Mouse (Mus musculus): ENCODE results near the gene Bloc1s4. TPM values are rescaled to one million over a fixed set of nuclear protein-coding genes. Genes with fewer than 3 reads are reported as not detected.
A peak's percentile ranks its signal among the peaks of the same experiment; 100 is the strongest.

Gene Bloc1s4
- polyA plus RNA-seq, 1 experiment from 2014 or later: 26.1 TPM

DNA sequence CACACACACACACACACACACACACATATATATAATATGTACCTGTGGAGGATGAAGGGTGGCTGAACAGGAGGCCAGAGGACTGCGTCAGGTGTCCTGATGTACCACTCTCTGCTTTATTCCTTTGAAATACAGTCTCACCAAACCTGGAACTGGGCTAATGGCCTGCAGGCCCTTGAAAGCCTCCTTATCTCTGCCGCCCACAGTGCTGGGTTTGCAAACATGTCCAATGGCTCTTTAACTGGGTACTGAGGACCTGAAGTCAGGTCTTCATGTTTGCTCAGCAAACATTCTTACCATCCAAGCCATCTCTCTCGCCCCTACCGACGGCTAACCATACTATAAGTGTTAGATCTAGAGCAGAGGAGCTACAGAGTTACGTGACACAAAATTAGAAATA lies 34.8 kb downstream of the Bloc1s4 start:
- 84% methylated on average over 6 of the region's 6 CpGs for WGBS
- no peak for ATAC-seq (ENCODE audit: low FRiP score)

DNA sequence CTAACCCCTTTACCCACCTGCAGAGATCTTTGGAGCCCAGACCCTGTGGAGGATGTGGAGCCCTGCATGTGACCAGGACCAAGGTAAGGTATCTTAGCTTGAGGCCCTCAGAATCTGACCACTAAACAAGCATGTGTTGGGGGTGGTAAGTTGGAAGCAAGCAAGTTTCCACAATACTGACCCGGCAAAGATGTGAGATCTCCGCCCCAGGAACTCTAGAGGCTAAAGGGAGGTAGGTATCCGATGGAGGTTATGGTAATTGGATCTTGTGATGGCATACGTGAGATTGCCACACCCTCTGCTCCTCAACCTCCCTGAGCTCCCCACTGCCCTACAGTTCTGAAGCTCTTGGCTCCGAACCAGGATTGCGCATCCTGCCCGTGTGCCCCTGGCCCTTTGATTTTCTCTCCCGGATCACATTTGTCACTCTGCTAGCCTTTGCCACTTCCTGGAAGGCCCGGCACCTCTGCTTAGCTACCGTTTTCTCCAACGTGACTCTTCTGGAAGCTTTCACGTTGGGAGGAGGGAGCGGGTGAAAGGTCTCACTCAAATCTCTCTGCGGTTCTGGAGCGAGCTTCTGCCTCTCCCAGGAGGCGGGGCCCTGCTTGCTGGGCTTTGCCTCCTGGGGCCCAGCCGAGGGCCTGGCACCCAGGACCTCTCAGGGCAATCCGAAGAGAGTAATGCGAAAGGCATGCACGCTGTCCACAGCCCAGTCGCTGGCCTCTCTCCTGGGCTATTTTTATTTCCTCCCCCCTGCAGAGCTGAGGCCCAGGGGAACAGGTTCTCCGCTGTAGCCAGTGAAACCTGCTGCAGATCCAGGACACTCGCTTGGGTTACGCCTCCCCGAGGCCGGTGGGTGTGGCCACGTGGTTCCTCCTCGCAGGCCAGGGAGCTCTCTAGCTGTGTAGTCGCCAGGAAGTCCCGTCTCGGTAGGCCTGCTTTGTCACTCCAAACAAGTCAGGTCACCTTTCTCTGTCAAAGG lies 35.6 kb downstream of the Bloc1s4 start:
- H3K4me2 ChIP-seq (replicated peaks): peak overlapping the region; percentile 50
- H3K9me3 ChIP-seq (ENCODE audit: control insufficient read depth, low read length): no peaks in the 10 kb centered on the region
- H3K4me1 ChIP-seq (replicated peaks; ENCODE audit: control insufficient read depth, insufficient read depth, low read length): peaks cover 6% of the 10 kb centered on the region; the same call in 1 of the 2 replicates
- WGBS: 7% methylated on average over 31 of the region's 31 CpGs
- H3K9ac ChIP-seq: peak overlapping the region; percentile 53
- H3K4me3 ChIP-seq (replicated peaks; ENCODE audit: low read length): peak overlapping the region; percentile 18; the same call in 1 of the 2 replicates
- peak; percentile 53; the same call in 1 of the 2 replicates for ATAC-seq (ENCODE audit: low FRiP score)
- no peak overlapping the region for H3K27ac ChIP-seq
- no peak for DNase-seq (ENCODE audit: low spot score)
- no peaks in the 10 kb centered on the region for H3K27me3 ChIP-seq (ENCODE audit: control insufficient read depth, insufficient read depth, low read length)
- H3K36me3 ChIP-seq (replicated peaks; ENCODE audit: control insufficient read depth, insufficient read depth): no peaks in the 10 kb centered on the region

More for the DNA sequence above, 34.8 kb downstream of the Bloc1s4 start:
- Histone ChIP-seq H3K27me3 (ENCODE audit: control insufficient read depth, insufficient read depth, low read length) (no peaks in the 10 kb centered on the region), H3K36me3 (replicated peaks; ENCODE audit: control insufficient read depth, insufficient read depth) (no peaks in the 10 kb centered on the region), H3K4me2 (replicated peaks) (no peak overlapping the region), H3K9ac (no peak overlapping the region), H3K9me3 (ENCODE audit: control insufficient read depth, low read length) (no peaks in the 10 kb centered on the region), H3K27ac (no peak overlapping the region), H3K4me1 (replicated peaks; ENCODE audit: control insufficient read depth, insufficient read depth, low read length) (peaks cover 6% of the 10 kb centered on the region; the same call in 1 of the 2 replicates), H3K4me3 (replicated peaks; ENCODE audit: low read length) (no peak overlapping the region)
- DNase-seq (ENCODE audit: low spot score): no peak

GRCm38 (mm10) chr5:36711863-36712262 lies 36.6 kb downstream of the Bloc1s4 start:
- Histone ChIP-seq H3K36me3 (replicated peaks; ENCODE audit: control insufficient read depth, insufficient read depth) (no peaks in the 10 kb centered on the region), H3K4me3 (replicated peaks; ENCODE audit: low read length) (no peak overlapping the region), H3K9me3 (ENCODE audit: control insufficient read depth, low read length) (no peaks in the 10 kb centered on the region), H3K9ac (no peak overlapping the region), H3K27ac (no peak overlapping the region), H3K27me3 (ENCODE audit: control insufficient read depth, insufficient read depth, low read length) (no peaks in the 10 kb centered on the region), H3K4me2 (replicated peaks) (no peak overlapping the region), H3K4me1 (replicated peaks; ENCODE audit: control insufficient read depth, insufficient read depth, low read length) (peaks cover 6% of the 10 kb centered on the region; the same call in 1 of the 2 replicates)
- 34% methylated on average over 5 of the region's 5 CpGs for WGBS
- no peak for ATAC-seq (ENCODE audit: low FRiP score)
- no peak for DNase-seq (ENCODE audit: low spot score)

- WGBS: 80% methylated on average over 5 of the region's 5 CpGs
- H3K36me3 ChIP-seq (replicated peaks; ENCODE audit: control insufficient read depth, insufficient read depth): no peaks in the 10 kb centered on the region
- no peak for DNase-seq (ENCODE audit: low spot score)
These were observed 42.7 kb downstream of the Bloc1s4 start for GRCm38 (mm10) chr5:36705792-36706191.

DNA sequence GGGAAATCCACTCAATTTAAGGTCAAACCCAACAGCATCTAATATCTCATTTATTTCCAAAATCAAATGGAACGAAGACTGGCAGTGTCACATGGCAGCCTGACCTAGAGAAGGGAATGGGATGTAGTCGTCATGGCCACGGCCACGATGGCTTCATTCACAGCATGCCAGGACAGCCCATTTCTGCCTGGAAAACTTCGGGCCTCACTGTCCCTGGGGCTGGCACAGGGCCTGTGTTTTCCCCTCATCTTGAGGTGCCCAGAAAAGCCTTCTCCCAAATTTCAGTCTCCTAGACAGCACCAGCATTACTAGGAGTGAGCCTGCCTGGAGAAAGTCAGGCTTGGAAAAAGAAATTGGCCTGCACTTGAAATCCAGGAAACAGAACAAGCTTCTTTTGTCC lies 43.1 kb downstream of the Bloc1s4 start:
- no peak overlapping the region for H3K9ac ChIP-seq

More at GRCm38 (mm10) chr5:36705792-36706191, 42.7 kb downstream of the Bloc1s4 start:
- Histone ChIP-seq H3K9me3 (ENCODE audit: control insufficient read depth, low read length) (no peaks in the 10 kb centered on the region), H3K27me3 (ENCODE audit: control insufficient read depth, insufficient read depth, low read length) (no peaks in the 10 kb centered on the region), H3K4me2 (replicated peaks) (no peak overlapping the region), H3K27ac (no peak overlapping the region), H3K4me3 (replicated peaks; ENCODE audit: low read length) (no peak overlapping the region), H3K9ac (no peak overlapping the region), H3K4me1 (replicated peaks; ENCODE audit: control insufficient read depth, insufficient read depth, low read length) (no peaks in the 10 kb centered on the region)
- no peak for ATAC-seq (ENCODE audit: low FRiP score)

DNA sequence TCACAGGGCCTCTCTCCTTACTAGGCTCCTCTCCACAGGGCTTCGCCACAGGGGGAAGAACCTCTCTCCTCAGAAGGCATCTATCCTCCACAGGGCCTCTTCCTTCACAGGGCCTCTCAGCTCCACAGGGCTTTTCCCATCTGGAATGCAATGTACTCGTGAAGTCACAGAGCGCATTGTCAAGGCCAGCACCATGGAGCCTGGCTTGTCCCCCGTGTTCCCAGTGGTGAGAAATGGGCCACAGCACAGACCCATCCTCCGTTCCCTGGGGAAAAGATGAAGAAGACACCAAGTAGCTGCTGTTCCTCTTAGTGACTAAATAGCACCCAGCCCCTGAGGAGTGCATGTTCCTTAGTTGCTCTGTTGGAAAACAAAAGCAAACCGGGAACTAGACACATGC lies 43.8 kb downstream of the Bloc1s4 start:
- H3K4me1 ChIP-seq (replicated peaks; ENCODE audit: control insufficient read depth, insufficient read depth, low read length): no peaks in the 10 kb centered on the region
- H3K36me3 ChIP-seq (replicated peaks; ENCODE audit: control insufficient read depth, insufficient read depth): no peaks in the 10 kb centered on the region
- WGBS: 83% methylated on average over 6 of the region's 6 CpGs
- ATAC-seq (ENCODE audit: low FRiP score) (no peak), DNase-seq (ENCODE audit: low spot score) (no peak)
- no peaks in the 10 kb centered on the region for H3K9me3 ChIP-seq (ENCODE audit: control insufficient read depth, low read length)
- H3K27ac ChIP-seq: no peak overlapping the region
- H3K9ac ChIP-seq: no peak overlapping the region
- H3K4me3 ChIP-seq (replicated peaks; ENCODE audit: low read length): no peak overlapping the region
- H3K4me2 ChIP-seq (replicated peaks): no peak overlapping the region
- no peaks in the 10 kb centered on the region for H3K27me3 ChIP-seq (ENCODE audit: control insufficient read depth, insufficient read depth, low read length)

More for the DNA sequence above, 43.1 kb downstream of the Bloc1s4 start:
- H3K27ac ChIP-seq: no peak overlapping the region
- WGBS: 85% methylated on average over 5 of the region's 5 CpGs
- DNase-seq (ENCODE audit: low spot score): no peak
- no peaks in the 10 kb centered on the region for H3K4me1 ChIP-seq (replicated peaks; ENCODE audit: control insufficient read depth, insufficient read depth, low read length)
- no peaks in the 10 kb centered on the region for H3K27me3 ChIP-seq (ENCODE audit: control insufficient read depth, insufficient read depth, low read length)
- no peak overlapping the region for H3K4me2 ChIP-seq (replicated peaks)
- H3K36me3 ChIP-seq (replicated peaks; ENCODE audit: control insufficient read depth, insufficient read depth): no peaks in the 10 kb centered on the region
- no peak overlapping the region for H3K4me3 ChIP-seq (replicated peaks; ENCODE audit: low read length)
- no peaks in the 10 kb centered on the region for H3K9me3 ChIP-seq (ENCODE audit: control insufficient read depth, low read length)
- ATAC-seq (ENCODE audit: low FRiP score): no peak

GRCm38 (mm10) chr5:36700939-36701620 lies 47.4 kb downstream of the Bloc1s4 start:
- Histone ChIP-seq H3K9me3 (ENCODE audit: control insufficient read depth, low read length) (no peaks in the 10 kb centered on the region), H3K27me3 (ENCODE audit: control insufficient read depth, insufficient read depth, low read length) (no peaks in the 10 kb centered on the region), H3K36me3 (replicated peaks; ENCODE audit: control insufficient read depth, insufficient read depth) (no peaks in the 10 kb centered on the region), H3K4me3 (replicated peaks; ENCODE audit: low read length) (no peak overlapping the region), H3K4me2 (replicated peaks) (no peak overlapping the region), H3K4me1 (replicated peaks; ENCODE audit: control insufficient read depth, insufficient read depth, low read length) (no peaks in the 10 kb centered on the region), H3K27ac (no peak overlapping the region), H3K9ac (no peak overlapping the region)
- ATAC-seq (ENCODE audit: low FRiP score) (no peak), DNase-seq (ENCODE audit: low spot score) (no peak)
- WGBS: 81% methylated on average over 6 of the region's 6 CpGs

DNA sequence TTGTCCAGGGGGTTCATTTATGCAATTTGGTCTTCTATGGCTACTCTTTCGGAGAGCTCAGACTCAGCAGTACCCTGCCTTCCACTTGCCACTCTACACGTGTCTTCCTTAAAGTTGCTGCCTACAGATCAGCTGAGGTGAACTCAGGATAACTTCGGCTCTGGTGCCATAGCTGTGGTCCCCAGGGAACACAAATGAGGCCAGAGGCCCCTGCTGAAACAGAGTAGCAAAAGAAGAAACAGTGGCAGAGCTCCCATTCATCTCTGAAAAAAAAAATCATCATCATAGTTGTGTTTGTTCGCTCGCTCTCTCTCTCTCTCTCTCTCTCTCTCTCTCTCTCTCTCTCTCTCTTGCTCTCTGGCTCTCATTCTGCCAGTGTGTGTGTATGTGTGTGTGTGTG lies 49.8 kb downstream of the Bloc1s4 start:
- no peaks in the 10 kb centered on the region for H3K36me3 ChIP-seq (replicated peaks; ENCODE audit: control insufficient read depth, insufficient read depth)
- H3K9ac ChIP-seq: no peak overlapping the region
- no peaks in the 10 kb centered on the region for H3K9me3 ChIP-seq (ENCODE audit: control insufficient read depth, low read length)
- 71% methylated on average over 5 of the region's 5 CpGs for WGBS
- ATAC-seq (ENCODE audit: low FRiP score) (no peak), DNase-seq (ENCODE audit: low spot score) (no peak)
- H3K27me3 ChIP-seq (ENCODE audit: control insufficient read depth, insufficient read depth, low read length): no peaks in the 10 kb centered on the region
- H3K27ac ChIP-seq: no peak overlapping the region
- H3K4me1 ChIP-seq (replicated peaks; ENCODE audit: control insufficient read depth, insufficient read depth, low read length): peaks cover 8% of the 10 kb centered on the region
- H3K4me3 ChIP-seq (replicated peaks; ENCODE audit: low read length): no peak overlapping the region
- H3K4me2 ChIP-seq (replicated peaks): no peak overlapping the region

GRCm38 (mm10) chr5:36698067-36698670 lies 50.3 kb downstream of the Bloc1s4 start:
- Histone ChIP-seq H3K27ac (no peak overlapping the region), H3K9ac (no peak overlapping the region), H3K9me3 (ENCODE audit: control insufficient read depth, low read length) (no peaks in the 10 kb centered on the region), H3K27me3 (ENCODE audit: control insufficient read depth, insufficient read depth, low read length) (no peaks in the 10 kb centered on the region), H3K4me3 (replicated peaks; ENCODE audit: low read length) (no peak overlapping the region), H3K4me1 (replicated peaks; ENCODE audit: control insufficient read depth, insufficient read depth, low read length) (peaks cover 12% of the 10 kb centered on the region), H3K36me3 (replicated peaks; ENCODE audit: control insufficient read depth, insufficient read depth) (no peaks in the 10 kb centered on the region), H3K4me2 (replicated peaks) (no peak overlapping the region)
- no peak for DNase-seq (ENCODE audit: low spot score)
- WGBS: 84% methylated on average over 7 of the region's 7 CpGs
- ATAC-seq (ENCODE audit: low FRiP score): no peak
